In the genomic region with DNA sequence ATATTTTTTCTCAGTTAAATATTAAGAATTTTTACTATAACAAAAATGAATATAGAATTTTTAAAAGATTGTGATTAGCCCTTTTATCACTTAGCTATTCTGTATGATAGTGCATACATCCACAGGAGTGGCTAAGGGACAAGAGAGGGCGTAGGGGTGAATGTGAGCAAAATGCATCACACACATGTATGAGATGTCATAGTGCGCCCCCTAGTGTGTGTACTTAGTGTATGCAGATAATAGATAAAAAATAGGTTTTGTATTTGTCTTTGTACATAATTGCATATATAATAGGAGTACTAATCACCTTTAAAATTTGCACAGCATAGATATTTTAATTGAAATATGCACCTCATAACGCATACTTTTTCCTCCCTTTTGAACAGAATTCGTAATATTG, we compare ENCODE assay signal across 9 mouse cellular contexts. TPM values are rescaled to one million over a fixed set of nuclear protein-coding genes. Genes with fewer than 3 reads are reported as not detected.
DNase-seq lines count a peak whose midpoint lies in the region; ATAC-seq and TF ChIP-seq lines count a peak whose summit lies in the region.
"Had no signal": no experiment of that assay in that cellular context is flagged by ENCODE, and none has a peak within 500 bp of the region (broad histone marks: within the 10 kb centered on the region; RNA-seq: fewer than 3 reads in every experiment).

No protein-coding gene starts in this region.

- H3K4me1 ChIP-seq in intestine, postnatal 0 days (replicated peaks; ENCODE audit: control insufficient read depth, insufficient read depth, low read length), result no peaks in the 10 kb centered on the region
- no peaks in the 10 kb centered on the region for H3K4me1 ChIP-seq in intestine, embryonic 16.5 days (ENCODE audit: control insufficient read depth, insufficient read depth, low read length)
- H3K4me1 ChIP-seq in spleen, adult 2 months (ENCODE audit: control insufficient read depth, insufficient read depth, insufficient read length), result no peaks in the 10 kb centered on the region
- no peaks in the 10 kb centered on the region for H3K4me1 ChIP-seq in intestine, embryonic 15.5 days (replicated peaks)
- H3K4me1 ChIP-seq: lung, embryonic 15.5 days had no signal

- H3K4me2 ChIP-seq in intestine, postnatal 0 days (replicated peaks; ENCODE audit: low read depth), result no peak overlapping the region
- no peak overlapping the region for H3K4me2 ChIP-seq in intestine, embryonic 16.5 days (ENCODE audit: low read depth, low read length)
- no peak overlapping the region for H3K4me2 ChIP-seq in intestine, embryonic 15.5 days (replicated peaks)
- H3K4me2 ChIP-seq: lung, embryonic 15.5 days had no signal

- 57% methylated on average over 4 of the region's 4 CpGs for WGBS in intestine, postnatal 0 days
- WGBS in intestine, embryonic 16.5 days, result 61% methylated on average over 4 of the region's 4 CpGs
- WGBS in spleen, adult 2 months, result 62% methylated on average over 4 of the region's 4 CpGs
- WGBS in intestine, embryonic 15.5 days, result 61% methylated on average over 4 of the region's 4 CpGs

- H3K36me3 ChIP-seq in intestine, postnatal 0 days (ENCODE audit: control insufficient read depth, insufficient read depth), result peaks cover 50% of the 10 kb centered on the region
- H3K36me3 ChIP-seq in intestine, embryonic 16.5 days (ENCODE audit: control insufficient read depth, insufficient read depth, low read length), result peaks cover 6% of the 10 kb centered on the region; the same call in 1 of the 2 replicates
- H3K36me3 ChIP-seq in spleen, adult 2 months (ENCODE audit: control insufficient read depth, insufficient read depth, low read length), result peaks cover 35% of the 10 kb centered on the region
- H3K36me3 ChIP-seq in intestine, embryonic 15.5 days, result peaks cover 31% of the 10 kb centered on the region; the same call in 1 of the 2 replicates

- no peak for TF ChIP-seq POLR2A in spleen, adult 2 months (IDR thresholded peaks at IDR 0.05; ENCODE audit: low read depth, low read length)

- no peak for ATAC-seq in intestine, postnatal 0 days
- no peak for ATAC-seq in intestine, embryonic 16.5 days
- ATAC-seq in intestine, embryonic 15.5 days, result no peak

- no peak overlapping the region for H3K27ac ChIP-seq in intestine, postnatal 0 days (ENCODE audit: low read depth, low read length)
- H3K27ac ChIP-seq in intestine, embryonic 16.5 days (ENCODE audit: low read length), result no peak overlapping the region
- no peak overlapping the region for H3K27ac ChIP-seq in spleen, adult 2 months (ENCODE audit: insufficient read depth, low read length)
- H3K27ac ChIP-seq in intestine, embryonic 15.5 days, result no peak overlapping the region
- H3K27ac ChIP-seq: lung, embryonic 15.5 days had no signal

- H3K9me3 ChIP-seq in intestine, postnatal 0 days (ENCODE audit: control insufficient read depth), result no peaks in the 10 kb centered on the region
- H3K9me3 ChIP-seq in intestine, embryonic 16.5 days (ENCODE audit: control insufficient read depth, low read length), result no peaks in the 10 kb centered on the region
- H3K9me3 ChIP-seq in intestine, embryonic 15.5 days, result no peaks in the 10 kb centered on the region
- H3K9me3 ChIP-seq: lung, embryonic 15.5 days had no signal

- H3K9ac ChIP-seq in intestine, postnatal 0 days (ENCODE audit: low read depth, low read length), result no peak overlapping the region
- no peak overlapping the region for H3K9ac ChIP-seq in intestine, embryonic 16.5 days (ENCODE audit: low read depth, low read length)
- H3K9ac ChIP-seq in intestine, embryonic 15.5 days, result no peak overlapping the region
- H3K9ac ChIP-seq: lung, embryonic 15.5 days had no signal

- TF ChIP-seq CTCF in intestine, postnatal 0 days (IDR thresholded peaks at IDR 0.05; ENCODE audit: low read depth), result peak; percentile 77
- peak; percentile 19; the same call in 1 of the 2 replicates for TF ChIP-seq CTCF in spleen, adult 2 months (IDR thresholded peaks at IDR 0.05; ENCODE audit: extremely low read depth, insufficient read depth, insufficient read length, insufficient replicate concordance)

- DNase-seq in B cell, adult 2 months, result peak; percentile 76 to 79
- peak; percentile 66 for DNase-seq in MN1 (ENCODE audit: low spot score)
- peak; percentile 34 to 47 for DNase-seq in cerebellum, postnatal 36 days
- peak; percentile 37 to 46 for DNase-seq in kidney, postnatal 4 days
- peak; percentile 33 for DNase-seq in spleen, adult 2 months (ENCODE audit: low read depth in 1 of 2, low spot score in 2 of 2)

- H3K27me3 ChIP-seq in intestine, postnatal 0 days (replicated peaks; ENCODE audit: control insufficient read depth, insufficient read depth, low read length), result no peaks in the 10 kb centered on the region
- no peaks in the 10 kb centered on the region for H3K27me3 ChIP-seq in intestine, embryonic 16.5 days (replicated peaks; ENCODE audit: control insufficient read depth, insufficient read depth, low read length)
- no peaks in the 10 kb centered on the region for H3K27me3 ChIP-seq in spleen, adult 2 months (ENCODE audit: control insufficient read depth, insufficient read depth, low read length)
- no peaks in the 10 kb centered on the region for H3K27me3 ChIP-seq in intestine, embryonic 15.5 days (replicated peaks)
- H3K27me3 ChIP-seq: lung, embryonic 15.5 days had no signal

- no peak overlapping the region for H3K4me3 ChIP-seq in intestine, postnatal 0 days (ENCODE audit: low read depth, low read length)
- no peak overlapping the region for H3K4me3 ChIP-seq in intestine, embryonic 16.5 days (ENCODE audit: low read length)
- no peak overlapping the region for H3K4me3 ChIP-seq in spleen, adult 2 months (ENCODE audit: extremely low read depth, insufficient read depth, insufficient read length)
- no peak overlapping the region for H3K4me3 ChIP-seq in intestine, embryonic 15.5 days (replicated peaks)
- H3K4me3 ChIP-seq: lung, embryonic 15.5 days had no signal

RNA-seq across cellular contexts. Expression of gene Gfm2, which starts 8.1 kb away (rescaled TPM):
- 16.8 and 19.0 TPM in 2 replicates for polyA plus RNA-seq in intestine, postnatal 0 days (2015; fragmentation: Nextera tagmentation; extraction: Ambion mirVana)
- polyA plus RNA-seq in intestine, embryonic 16.5 days (2015; fragmentation: Nextera tagmentation; extraction: Ambion mirVana), result 37.8 and 41.3 TPM in 2 replicates
- polyA plus RNA-seq in spleen, adult 2 months (2012; rRNA removed), result 17.4 and 18.8 TPM in 2 replicates
- polyA plus RNA-seq in intestine, embryonic 15.5 days (2015; fragmentation: Nextera tagmentation; extraction: Ambion mirVana), result 34.6 and 35.7 TPM in 2 replicates

RNA-seq across cellular contexts. Expression of gene Nsa2, which starts 8.1 kb away (rescaled TPM):
- 58.1 and 64.0 TPM in 2 replicates for polyA plus RNA-seq in intestine, postnatal 0 days (2015; fragmentation: Nextera tagmentation; extraction: Ambion mirVana)
- polyA plus RNA-seq in intestine, embryonic 16.5 days (2015; fragmentation: Nextera tagmentation; extraction: Ambion mirVana), result 47.9 and 51.2 TPM in 2 replicates
- polyA plus RNA-seq in spleen, adult 2 months (2012; rRNA removed), result 17.4 and 19.9 TPM in 2 replicates
- polyA plus RNA-seq in intestine, embryonic 15.5 days (2015; fragmentation: Nextera tagmentation; extraction: Ambion mirVana), result 54.5 and 58.9 TPM in 2 replicates

RNA-seq across cellular contexts. Expression of gene Gm6169, which starts 46.8 kb away (rescaled TPM):
- polyA plus RNA-seq in intestine, postnatal 0 days (2015; fragmentation: Nextera tagmentation; extraction: Ambion mirVana), result 3.5 and 4.2 TPM in 2 replicates
- polyA plus RNA-seq in intestine, embryonic 16.5 days (2015; fragmentation: Nextera tagmentation; extraction: Ambion mirVana), result 3.0 and 3.6 TPM in 2 replicates
- polyA plus RNA-seq in spleen, adult 2 months (2012; rRNA removed), result 1.3 TPM in 2 replicates
- polyA plus RNA-seq in intestine, embryonic 15.5 days (2015; fragmentation: Nextera tagmentation; extraction: Ambion mirVana), result 3.8 and 3.9 TPM in 2 replicates

RNA-seq across cellular contexts. Expression of gene Hexb, which starts 52.3 kb away (rescaled TPM):
- polyA plus RNA-seq in intestine, postnatal 0 days (2015; fragmentation: Nextera tagmentation; extraction: Ambion mirVana), result 273 and 300 TPM in 2 replicates
- polyA plus RNA-seq in intestine, embryonic 16.5 days (2015; fragmentation: Nextera tagmentation; extraction: Ambion mirVana), result 142 and 184 TPM in 2 replicates
- 97.1 and 134 TPM in 2 replicates for polyA plus RNA-seq in spleen, adult 2 months (2012; rRNA removed)
- polyA plus RNA-seq in intestine, embryonic 15.5 days (2015; fragmentation: Nextera tagmentation; extraction: Ambion mirVana), result 93.1 and 94.7 TPM in 2 replicates
